Mouse (Mus musculus) embryonic fibroblast, embryonic 13.5 days (primary cell): ENCODE measurements around the gene Hyal2. TPM values are rescaled to one million over a fixed set of nuclear protein-coding genes. Genes with fewer than 3 reads are reported as not detected.

Experiments
- H3K27ac ChIP-seq: 2 replicates; pipeline ENCODE4 v1.5.1; 2012; ENCODE audit warnings: low read length, control low read depth, inconsistent platforms; ENCODE audit not compliant: insufficient read depth
- H3K4me1 ChIP-seq: 2 replicates; pipeline ENCODE4 v1.6.1; 2011; ENCODE audit warnings: low read length; ENCODE audit not compliant: control insufficient read depth, insufficient read depth
- H3K4me3 ChIP-seq: 2 replicates; pipeline ENCODE4 v1.5.1; 2011; ENCODE audit warnings: mild to moderate bottlenecking, control low read depth, low read length; ENCODE audit not compliant: insufficient read depth
- CTCF ChIP-seq: IDR thresholded peaks from 2 replicates; pipeline ENCODE4 v1.5.1; 2011; ENCODE audit warnings: mild to moderate bottlenecking, control low read depth, low read length, moderate library complexity, borderline replicate concordance; ENCODE audit not compliant: insufficient read depth
- POLR2A ChIP-seq: IDR thresholded peaks from 2 replicates; pipeline ENCODE4 v1.6.1; 2011; ENCODE audit warnings: low read depth, mild to moderate bottlenecking, control low read depth, low read length, moderate library complexity
- polyA plus RNA-seq: library from polyadenylated mRNA; stranded (reverse); fragments of >200 nt; gene quantifications from 2 replicates; pipeline ENCODE4 v1.2.4, GENCODE M21; 2011; ENCODE audit warnings: low read depth; ENCODE audit not compliant: missing spikeins, insufficient read length

Gene Hyal2
- polyA plus RNA-seq, 1 experiment = 28.0 TPM

DNA sequence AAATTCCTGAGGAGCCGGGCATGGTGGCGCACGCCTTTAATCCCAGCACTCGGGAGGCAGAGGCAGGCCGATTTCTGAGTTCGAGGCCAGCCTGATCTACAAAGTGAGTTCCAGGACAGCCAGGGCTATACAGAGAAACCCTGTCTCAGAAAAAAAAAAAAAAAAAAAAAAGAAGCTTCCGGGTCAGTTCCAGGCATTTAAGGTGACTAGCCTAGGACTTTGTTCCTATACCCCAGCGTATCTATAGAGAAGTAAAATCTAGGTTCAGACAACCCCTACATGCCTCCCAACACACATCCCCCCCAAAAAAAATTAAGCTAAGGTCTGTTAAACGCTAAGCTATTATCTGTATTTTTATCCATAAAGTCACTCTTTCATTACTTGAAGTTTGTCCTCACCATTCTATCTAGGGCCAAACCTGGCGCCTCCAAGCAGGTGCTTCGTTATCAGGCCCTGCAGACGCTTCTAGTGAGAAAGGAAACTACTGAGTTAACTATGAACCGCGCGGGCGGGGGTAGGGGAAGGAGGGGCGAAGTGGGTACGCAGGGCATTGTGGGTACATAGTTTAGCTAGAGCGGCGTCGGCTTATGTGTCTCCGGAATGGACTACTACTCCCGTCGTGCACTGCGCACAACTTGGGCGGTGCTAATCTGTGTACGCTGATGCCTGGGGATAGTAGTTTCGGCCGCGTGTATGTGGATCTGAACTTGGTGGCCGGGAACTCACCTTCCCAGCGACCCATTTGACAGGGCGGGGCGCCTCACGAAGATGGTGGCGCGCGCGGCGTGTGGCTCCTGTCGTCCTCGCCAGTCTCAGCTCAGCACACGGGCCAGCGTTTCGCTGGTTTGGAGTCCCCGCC is 19.5 kb downstream of the Hyal2 start, which contains the start of gene Ifrd2:
Gene Ifrd2 (plus strand): TSS at position 669 of the 859 bp plus-strand sequence.
- H3K27ac ChIP-seq = no peak within 1 kb of the TSS
- peaks cover 5% of the 10 kb centered on the region; the same call in 1 of the 2 replicates for H3K4me1 ChIP-seq
- TF ChIP-seq CTCF (no peak), POLR2A (peak; percentile 71)
- peak within 1 kb of the TSS; percentile 78 for H3K4me3 ChIP-seq

DNA sequence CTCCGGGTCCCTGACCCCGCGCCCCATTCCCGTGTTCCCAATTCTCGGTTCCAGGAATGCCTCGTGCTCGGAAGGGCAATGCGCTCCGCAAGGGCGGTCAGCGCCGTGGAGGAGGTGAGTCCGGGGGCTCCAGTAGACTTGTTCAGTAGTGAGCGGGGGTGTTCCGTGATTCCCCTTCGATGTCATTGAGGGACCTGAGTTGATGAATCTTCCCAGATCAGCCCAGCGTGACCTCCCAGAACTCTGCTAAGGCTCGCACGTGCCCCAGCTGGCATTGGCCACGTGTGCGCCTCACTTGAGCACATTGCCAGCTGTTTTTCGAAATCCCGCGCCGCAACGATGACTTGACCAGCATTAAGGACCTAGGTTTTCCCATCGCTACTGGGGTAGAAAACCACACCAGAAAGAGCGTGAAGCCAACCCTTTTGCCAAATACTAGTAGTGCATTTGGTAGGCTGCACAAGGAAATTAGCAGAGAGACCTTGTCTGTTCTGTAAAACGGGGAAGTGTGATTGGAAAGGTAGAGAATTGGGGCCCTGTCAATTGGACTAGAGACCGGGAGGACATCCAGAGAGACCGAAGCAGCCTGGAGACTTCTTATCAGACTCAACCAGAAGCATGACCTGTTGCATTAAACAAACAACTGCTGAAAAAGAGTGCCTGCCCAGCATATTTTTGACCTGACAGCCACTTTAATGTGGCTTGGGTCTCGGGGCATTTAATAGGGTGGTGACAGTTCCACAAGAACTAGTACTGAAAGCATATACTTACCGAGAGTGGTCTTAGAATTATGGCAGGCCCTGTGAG is 20.3 kb downstream of the Hyal2 start:
- peaks cover 5% of the 10 kb centered on the region; the same call in 1 of the 2 replicates for H3K4me1 ChIP-seq
- no peak overlapping the region for H3K27ac ChIP-seq
- H3K4me3 ChIP-seq = peak overlapping the region; percentile 78
- TF ChIP-seq CTCF = no peak
- TF ChIP-seq POLR2A = no peak

DNA sequence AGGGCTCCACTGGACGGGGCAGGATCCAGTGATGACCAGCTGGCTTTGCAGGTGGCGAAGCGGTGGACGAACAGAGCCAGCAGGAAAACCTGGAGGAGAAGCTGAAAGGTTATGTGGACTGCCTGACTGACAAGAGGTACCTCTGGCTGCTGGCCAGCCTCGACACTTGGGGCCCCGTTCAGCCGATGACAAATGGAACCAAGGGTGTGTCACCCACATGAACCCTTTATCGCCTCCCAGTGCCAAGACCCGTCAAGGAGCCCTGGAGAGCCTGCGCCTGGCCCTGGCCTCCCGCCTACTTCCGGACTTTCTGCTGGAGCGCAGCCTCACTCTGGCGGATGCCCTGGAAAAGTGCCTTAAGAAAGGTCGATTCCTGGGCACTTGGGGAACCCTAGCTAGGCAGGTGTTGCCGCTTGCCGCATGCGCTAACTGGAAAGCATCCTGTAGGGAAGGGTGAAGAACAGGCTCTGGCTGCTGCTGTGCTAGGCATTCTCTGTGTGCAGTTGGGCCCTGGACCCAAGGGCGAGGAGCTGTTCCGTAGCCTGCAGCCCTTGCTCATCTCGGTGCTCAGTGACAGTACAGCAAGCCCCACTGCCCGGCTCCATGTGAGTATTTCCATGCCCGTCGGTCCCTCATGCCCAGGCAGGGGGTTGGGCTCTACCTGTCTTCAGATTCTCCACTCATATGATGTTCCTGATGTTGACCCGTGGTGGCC is 22.5 kb downstream of the Hyal2 start:
- TF ChIP-seq POLR2A = no peak
- no peak for TF ChIP-seq CTCF
- Histone ChIP-seq H3K4me3 (no peak overlapping the region), H3K4me1 (peaks cover 5% of the 10 kb centered on the region; the same call in 1 of the 2 replicates), H3K27ac (no peak overlapping the region)

DNA sequence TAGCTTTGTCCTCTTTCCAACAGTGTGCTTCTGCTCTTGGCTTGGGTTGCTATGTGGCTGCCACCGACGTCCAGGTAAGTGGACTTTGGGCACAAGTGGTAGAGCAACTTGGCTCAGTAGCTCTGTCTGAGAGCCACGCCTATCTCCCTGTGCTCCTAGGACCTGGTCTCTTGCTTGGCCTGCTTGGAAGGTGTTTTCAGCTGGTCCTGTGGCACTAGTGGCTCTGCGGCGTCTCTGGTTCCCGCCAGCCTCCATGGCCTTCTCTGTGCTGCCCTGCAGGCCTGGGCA is 23.0 kb downstream of the Hyal2 start:
- Histone ChIP-seq H3K27ac (no peak overlapping the region), H3K4me1 (peaks cover 5% of the 10 kb centered on the region; the same call in 1 of the 2 replicates), H3K4me3 (no peak overlapping the region)
- TF ChIP-seq POLR2A = no peak

DNA sequence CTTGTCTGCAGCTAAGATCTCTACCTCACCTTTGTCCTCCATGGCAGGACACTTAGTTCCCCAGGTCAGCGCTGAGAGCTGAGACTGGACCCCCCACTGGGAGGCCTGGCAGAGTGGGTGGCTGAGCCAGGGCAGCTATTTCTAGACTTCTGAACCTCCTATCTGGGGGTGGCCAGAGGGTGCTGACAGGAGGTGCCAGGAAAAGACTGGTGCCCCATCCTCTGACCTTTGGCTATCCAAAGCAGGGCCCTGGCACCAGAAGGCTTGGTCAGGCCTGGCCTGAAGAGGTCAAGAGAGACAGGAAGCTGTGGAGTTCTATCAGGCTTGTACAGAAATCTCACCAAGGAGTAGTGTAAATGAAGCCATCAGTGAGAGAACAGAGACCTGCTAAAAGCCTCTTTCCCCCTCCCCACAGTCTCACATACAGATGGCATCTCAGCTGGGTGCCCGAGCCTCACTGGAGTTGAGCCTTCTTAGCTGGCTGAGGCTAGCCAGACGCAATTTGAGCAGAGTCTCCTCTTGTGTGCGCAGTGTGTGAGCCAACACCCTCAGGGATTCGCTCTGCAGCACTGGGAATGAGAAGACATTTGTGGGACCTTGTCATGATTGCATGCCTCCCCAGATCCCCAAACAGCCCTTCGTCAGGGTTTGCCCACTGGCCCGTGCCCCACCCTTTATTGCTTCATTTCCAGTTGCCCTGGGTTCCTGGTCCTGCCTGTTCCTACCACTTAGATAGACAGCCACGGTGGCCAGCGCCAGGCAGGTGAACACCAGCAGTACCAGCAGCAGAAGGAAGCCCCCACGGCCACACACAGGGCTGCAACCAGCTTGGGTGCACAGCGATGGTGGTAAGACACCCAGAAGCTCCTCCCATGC is 25.6 kb downstream of the Hyal2 start:
- Histone ChIP-seq H3K27ac (no peak overlapping the region), H3K4me3 (no peak overlapping the region), H3K4me1 (peaks cover 5% of the 10 kb centered on the region; the same call in 1 of the 2 replicates)
- TF ChIP-seq POLR2A (no peak), CTCF (no peak)

DNA sequence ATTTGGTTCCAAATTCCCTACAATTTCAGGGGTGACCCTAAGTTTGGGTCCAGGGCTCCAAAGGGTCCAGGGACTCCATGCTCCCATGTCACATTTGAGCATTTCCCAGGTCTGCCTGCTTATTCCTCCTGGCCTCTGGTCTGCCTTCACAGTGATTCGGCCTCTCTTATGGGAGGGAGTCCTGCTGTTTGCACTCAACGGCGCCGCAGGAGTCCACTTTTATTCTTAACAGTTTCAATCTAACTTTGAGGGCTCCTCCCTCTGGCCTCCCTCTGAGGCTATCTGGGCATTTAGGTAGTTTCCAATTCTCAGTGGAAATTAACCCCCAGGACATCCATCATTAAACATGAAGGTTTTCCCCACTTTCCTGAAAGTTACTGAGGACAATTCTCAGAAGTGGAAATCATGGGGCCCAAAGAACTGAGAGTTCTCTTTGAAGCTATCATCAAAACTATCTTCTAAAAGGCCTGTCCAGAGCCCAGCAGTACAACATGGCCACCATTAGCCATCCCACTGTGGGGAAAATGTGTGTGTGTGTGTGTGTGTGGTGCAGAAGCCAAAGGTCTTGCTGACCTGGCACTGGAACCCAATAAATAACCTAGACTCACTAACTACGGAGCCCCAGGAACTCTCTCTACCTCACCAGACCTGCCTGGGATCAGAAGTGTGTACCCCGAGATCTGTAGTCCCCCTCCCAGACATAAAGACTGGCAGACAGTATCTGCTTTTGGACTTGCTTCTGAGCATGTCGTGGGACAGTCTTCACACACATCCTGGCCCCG is 26.7 kb downstream of the Hyal2 start:
- TF ChIP-seq CTCF = no peak
- no peak for TF ChIP-seq POLR2A

DNA sequence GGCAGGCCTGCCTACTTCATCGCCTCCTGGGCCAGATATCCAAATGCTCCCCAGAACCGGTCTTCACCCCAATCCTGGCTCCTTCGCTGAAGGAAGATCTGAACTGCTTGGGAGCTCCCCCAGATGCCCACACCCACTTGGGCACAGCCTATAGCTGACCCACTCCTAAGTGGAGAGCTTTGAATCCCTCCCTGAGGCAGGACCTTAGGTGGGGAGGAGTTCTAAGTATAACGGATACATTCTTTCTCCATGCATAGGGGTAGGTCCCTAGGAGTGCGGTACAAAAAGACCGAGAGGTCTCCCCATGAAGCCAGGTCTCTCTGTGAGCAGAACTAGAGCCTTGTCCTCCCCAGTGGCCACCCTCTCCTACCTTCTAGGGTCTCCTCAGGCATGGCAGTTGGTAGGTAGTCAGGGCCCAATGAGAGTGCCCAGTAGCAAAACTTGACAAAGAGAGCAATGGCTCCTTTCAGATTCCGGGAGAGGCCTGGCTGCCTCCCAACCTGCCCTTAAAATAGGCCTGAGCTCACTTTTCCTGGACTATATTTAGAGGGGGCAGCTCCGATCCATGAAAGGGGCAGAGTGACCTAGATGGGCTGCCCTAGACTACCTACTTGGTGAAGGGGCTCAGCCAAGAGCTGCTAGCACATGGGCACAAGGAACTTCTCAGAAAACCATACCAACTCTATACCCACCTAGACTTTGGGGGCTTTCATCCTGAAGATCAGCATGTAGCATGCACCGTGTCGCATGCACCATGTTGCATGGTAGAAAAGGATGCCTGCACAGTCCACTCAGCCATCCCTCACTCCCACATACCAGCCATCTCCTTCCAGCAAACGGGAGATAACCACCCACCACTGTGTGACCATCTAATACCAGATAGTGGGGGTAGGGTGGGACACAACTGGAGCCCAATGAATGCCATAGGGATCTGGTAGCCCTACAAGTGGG is 29.1 kb downstream of the Hyal2 start:
- H3K4me1 ChIP-seq = no peaks in the 10 kb centered on the region
- H3K27ac ChIP-seq = no peak overlapping the region
- TF ChIP-seq CTCF (no peak), POLR2A (no peak)
- no peak overlapping the region for H3K4me3 ChIP-seq

More for the DNA sequence above, 26.7 kb downstream of the Hyal2 start:
- H3K4me3 ChIP-seq = no peak overlapping the region
- H3K4me1 ChIP-seq = no peaks in the 10 kb centered on the region
- H3K27ac ChIP-seq = no peak overlapping the region

DNA sequence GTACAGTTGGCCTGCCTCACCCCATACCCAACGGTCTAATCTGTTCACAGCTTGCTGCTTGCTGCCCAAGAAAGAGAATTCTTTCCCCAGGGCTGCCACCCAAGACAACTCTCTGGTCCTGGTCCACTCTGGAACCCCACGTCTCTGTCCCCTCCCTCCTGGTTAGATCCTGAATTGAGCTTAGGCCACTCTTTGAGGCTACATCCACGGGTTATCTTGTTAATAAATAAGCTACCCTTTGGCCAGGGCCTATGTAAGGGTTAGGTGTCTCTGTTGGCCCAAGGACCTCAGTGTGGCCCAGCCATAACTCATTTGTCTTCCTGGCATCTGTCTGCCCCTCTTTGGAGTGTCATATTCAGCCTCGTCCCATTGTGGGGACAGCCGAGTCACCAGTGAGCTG is 30.6 kb downstream of the Hyal2 start:
- Histone ChIP-seq H3K27ac (no peak overlapping the region), H3K4me3 (no peak overlapping the region), H3K4me1 (no peaks in the 10 kb centered on the region)
- TF ChIP-seq CTCF = no peak
- TF ChIP-seq POLR2A = no peak
